Comparison of ENCODE assay signal across 8 mouse cellular contexts in the genomic region with DNA sequence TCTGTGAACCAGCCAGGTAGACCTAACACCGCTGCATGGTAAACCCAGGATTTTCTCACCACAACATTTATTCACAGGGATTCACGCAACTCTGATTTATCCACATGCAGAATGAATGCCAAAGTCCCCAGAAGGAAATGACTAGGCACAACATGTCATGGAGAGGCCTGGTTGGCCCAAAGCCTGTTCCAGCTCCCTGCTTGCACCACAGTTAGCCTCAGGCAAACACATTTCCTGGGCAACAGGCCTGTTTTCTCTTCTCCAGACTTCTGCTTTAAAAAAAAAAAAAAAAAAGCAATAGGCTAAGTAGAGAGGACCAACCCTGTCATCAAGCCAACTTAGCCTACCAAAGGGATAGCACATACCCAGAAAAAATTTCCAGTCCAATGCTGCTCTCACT. TPM values are rescaled to one million over a fixed set of nuclear protein-coding genes. Genes with fewer than 3 reads are reported as not detected.
A peak's percentile ranks its signal among the peaks of the same experiment; 100 is the strongest.
DNase-seq lines count a peak whose midpoint lies in the region; ATAC-seq and TF ChIP-seq lines count a peak whose summit lies in the region.

No protein-coding gene starts in this region.

- intact Hi-C loops in left cerebral cortex, postnatal 10 days (cut with DNase I) = no loop called here

- H3K4me3 ChIP-seq in stomach, postnatal 0 days (ENCODE audit: low read depth, low read length) = no peak overlapping the region

- no peak overlapping the region for H3K4me2 ChIP-seq in stomach, postnatal 0 days (replicated peaks; ENCODE audit: low read depth)

- H3K4me1 ChIP-seq in stomach, postnatal 0 days (replicated peaks; ENCODE audit: control insufficient read depth, insufficient read depth) = no peaks in the 10 kb centered on the region; the same call in 1 of the 2 replicates

- no peaks in the 10 kb centered on the region for H3K27me3 ChIP-seq in stomach, postnatal 0 days (ENCODE audit: control insufficient read depth, insufficient read depth, low read length)

- DNase-seq in left cerebral cortex, postnatal 10 days (ENCODE audit: extremely low spot score in 1 of 2, low spot score in 2 of 2) = peak; percentile 30 to 63
- no peak for DNase-seq in left cerebral cortex, adult 11 months (ENCODE audit: low spot score)
- DNase-seq in adrenal gland, adult 8-10 months = peak; percentile 50
- DNase-seq in cerebellum, postnatal 14 days = peak; percentile 78 to 88
- peak; percentile 59 for DNase-seq in kidney, postnatal 14 days
- DNase-seq in spleen, postnatal 10 days (ENCODE audit: low spot score in 2 of 2) = no peak
- no peak for DNase-seq in stomach, postnatal 0 days (ENCODE audit: low spot score)

- TF ChIP-seq EP300 in stomach, postnatal 0 days (optimal IDR thresholded peaks at IDR 0.05) = no peak

- no peak for ATAC-seq in erythroid progenitor cell, adult 5-6 weeks (replicated peaks; ENCODE audit: low FRiP score, poor library complexity, severe bottlenecking)
- ATAC-seq in stomach, postnatal 0 days (ENCODE audit: low FRiP score, low TSS enrichment) = no peak

- no peak overlapping the region for H3K9ac ChIP-seq in stomach, postnatal 0 days (ENCODE audit: low read length)

- H3K9me3 ChIP-seq in stomach, postnatal 0 days (ENCODE audit: control insufficient read depth, low read length) = no peaks in the 10 kb centered on the region

- TF ChIP-seq CTCF in stomach, postnatal 0 days (IDR thresholded peaks at IDR 0.05; ENCODE audit: low read depth) = no peak

- H3K36me3 ChIP-seq in stomach, postnatal 0 days (ENCODE audit: control insufficient read depth, insufficient read depth, low read length) = no peaks in the 10 kb centered on the region

- no peak overlapping the region for H3K27ac ChIP-seq in stomach, postnatal 0 days (replicated peaks)

- 67% methylated on average over 2 of the region's 2 CpGs for WGBS in stomach, postnatal 0 days

RNA-seq across cellular contexts. Expression of a gene that starts 14.9 kb away (rescaled TPM):
- total RNA-seq in left cerebral cortex, postnatal 10 days (2021) = 10 to 100 TPM; 97.6 to 99.1 TPM
- 10 to 100 TPM; 27.6 to 47.1 (median 35.7) TPM for total RNA-seq in adrenal gland, adult 8-10 months (2022)
- total RNA-seq in erythroid progenitor cell, adult 5-6 weeks (2015; ENCODE audit: low replicate concordance) = not detected in 2 replicates
- not detected in 2 replicates for total RNA-seq in erythroid progenitor cell, adult 5-6 weeks (2017; ENCODE audit: low replicate concordance)
- 15.8 and 17.8 TPM in 2 replicates for polyA plus RNA-seq in stomach, postnatal 0 days (2015; fragmentation: Nextera tagmentation; extraction: Ambion mirVana)

RNA-seq across cellular contexts. Expression of a gene that starts 59.6 kb away (rescaled TPM):
- total RNA-seq in left cerebral cortex, postnatal 10 days (2021) = 10 to 100 TPM; 35.8 to 36.8 TPM
- total RNA-seq in adrenal gland, adult 8-10 months (2022) = 10 to 100 TPM; 16.5 to 31.6 (median 25.2) TPM
- total RNA-seq in erythroid progenitor cell, adult 5-6 weeks (2015; ENCODE audit: low replicate concordance) = not detected in 2 replicates
- not detected in 2 replicates for total RNA-seq in erythroid progenitor cell, adult 5-6 weeks (2017; ENCODE audit: low replicate concordance)
- 11.3 and 11.9 TPM in 2 replicates for polyA plus RNA-seq in stomach, postnatal 0 days (2015; fragmentation: Nextera tagmentation; extraction: Ambion mirVana)

Comparison
In these comparisons a context has a peak if more than half of its experiments do, and no peak if none do; other contexts are left out.
1. DNase-seq: peak in left cerebral cortex, postnatal 10 days (2 of 2), adrenal gland, adult 8-10 months (single experiment), cerebellum, postnatal 14 days (2 of 2) and kidney, postnatal 14 days (single experiment); none in left cerebral cortex, adult 11 months (single experiment), spleen, postnatal 10 days (0 of 2) and stomach, postnatal 0 days (single experiment).
2. RNA of a gene that starts 14.9 kb away (total RNA-seq): 97.6 to 99.1 TPM in left cerebral cortex, postnatal 10 days and 27.6 to 47.1 TPM in adrenal gland, adult 8-10 months; not detected in erythroid progenitor cell, adult 5-6 weeks; every median in the first group is over 10 times any median in the second.
3. RNA of a gene that starts 59.6 kb away (total RNA-seq): 35.8 to 36.8 TPM in left cerebral cortex, postnatal 10 days and 16.5 to 31.6 TPM in adrenal gland, adult 8-10 months; not detected in erythroid progenitor cell, adult 5-6 weeks; every median in the first group is over 10 times any median in the second.